Mouse (Mus musculus) heart, postnatal 0 days (tissue): ENCODE data around the gene Rfc2.

Experiments
- CTCF ChIP-seq: IDR thresholded peaks from 2 replicates; pipeline ENCODE4 v1.5.1; 2016; ENCODE audit warnings: antibody characterized with exemption, control low read depth, low read depth
- EP300 ChIP-seq: IDR thresholded peaks from 2 replicates; pipeline ENCODE4 v1.6.1; 2016; ENCODE audit warnings: antibody characterized with exemption, low read depth

- TF ChIP-seq CTCF (peak; percentile 11; the same call in 1 of the 2 replicates), EP300 (peak; percentile 78)
Observed at GRCm38 (mm10) chr5:134539891-134540290, 41.3 kb upstream of the Rfc2 start.
